In genomic region chr12:99030022-99030421, GRCm38 (mm10) we compare ENCODE assay signal across 25 mouse cellular contexts.
DNase-seq lines count a peak whose midpoint lies in the region; ATAC-seq and TF ChIP-seq lines count a peak whose summit lies in the region.
"Had no signal": no experiment of that assay in that cellular context is flagged by ENCODE, and none has a peak within 500 bp of the region (broad histone marks: within the 10 kb centered on the region; RNA-seq: fewer than 3 reads in every experiment).

No protein-coding gene starts in this region.

- H3K4me2 ChIP-seq in embryonic facial prominence, embryonic 14.5 days (ENCODE audit: low read depth, low read length) = no peak overlapping the region
- H3K4me2 ChIP-seq in midbrain, embryonic 13.5 days (replicated peaks) = no peak overlapping the region
- H3K4me2 ChIP-seq in midbrain, postnatal 0 days (ENCODE audit: low read depth, low read length, poor library complexity, severe bottlenecking) = no peak overlapping the region
- H3K4me2 ChIP-seq: liver, embryonic 15.5 days; lung, embryonic 15.5 days; neural tube, embryonic 12.5 days had no signal

- no peaks in the 10 kb centered on the region for H3K36me3 ChIP-seq in embryonic facial prominence, embryonic 14.5 days (ENCODE audit: control insufficient read depth, insufficient read depth, low read length)
- H3K36me3 ChIP-seq in embryonic facial prominence, embryonic 10.5 days (replicated peaks) = no peaks in the 10 kb centered on the region
- H3K36me3 ChIP-seq in heart, adult 2 months (ENCODE audit: control insufficient read depth, insufficient read depth, low read length) = no peaks in the 10 kb centered on the region
- H3K36me3 ChIP-seq in midbrain, embryonic 13.5 days = no peaks in the 10 kb centered on the region
- H3K36me3 ChIP-seq in midbrain, postnatal 0 days (ENCODE audit: insufficient read depth, low read length) = no peaks in the 10 kb centered on the region
- H3K36me3 ChIP-seq: forebrain, embryonic 10.5 days; heart, embryonic 10.5 days; limb, embryonic 10.5 days; liver, embryonic 15.5 days; lung, embryonic 15.5 days; neural tube, embryonic 12.5 days had no signal

- no peaks in the 10 kb centered on the region for H3K4me1 ChIP-seq in embryonic facial prominence, embryonic 14.5 days (ENCODE audit: control insufficient read depth, insufficient read depth, low read length)
- peaks cover 4% of the 10 kb centered on the region; the same call in 1 of the 2 replicates for H3K4me1 ChIP-seq in embryonic facial prominence, embryonic 10.5 days
- no peaks in the 10 kb centered on the region; the same call in 1 of the 2 replicates for H3K4me1 ChIP-seq in heart, adult 2 months (ENCODE audit: control insufficient read depth, insufficient read depth, low read length)
- H3K4me1 ChIP-seq in midbrain, embryonic 13.5 days (replicated peaks) = peaks cover 22% of the 10 kb centered on the region
- peaks cover 9% of the 10 kb centered on the region; the same call in 1 of the 2 replicates for H3K4me1 ChIP-seq in midbrain, postnatal 0 days (ENCODE audit: insufficient read depth, low read length)
- H3K4me1 ChIP-seq: heart, embryonic 10.5 days; limb, embryonic 10.5 days; liver, embryonic 15.5 days; lung, embryonic 15.5 days; neural tube, embryonic 12.5 days had no signal

- 56% methylated on average over 1 of the region's 1 CpGs for WGBS in embryonic facial prominence, embryonic 14.5 days
- 60% methylated on average over 1 of the region's 1 CpGs for WGBS in embryonic facial prominence, embryonic 10.5 days
- WGBS in heart, adult 2 months = 55% methylated on average over 1 of the region's 1 CpGs
- 50% methylated on average over 1 of the region's 1 CpGs for WGBS in midbrain, embryonic 13.5 days
- WGBS in midbrain, postnatal 0 days = 21% methylated on average over 1 of the region's 1 CpGs

- ATAC-seq in embryonic facial prominence, embryonic 14.5 days (ENCODE audit: low read depth) = peak; percentile 57; the same call in 1 of the 2 replicates
- ATAC-seq in midbrain, embryonic 13.5 days = peak; percentile 58
- ATAC-seq in midbrain, postnatal 0 days (ENCODE audit: low FRiP score) = no peak
- ATAC-seq: inflammation-experienced regulatory T-cells, adult 6 months had no signal

- intact Hi-C loops in heart, adult 2 months (cut with DNase I) = no loop called here

- H3K79me2 ChIP-seq in heart, adult 2 months (replicated peaks; ENCODE audit: control insufficient read depth, insufficient read depth, low read length) = no peaks in the 10 kb centered on the region

- H3K9ac ChIP-seq in embryonic facial prominence, embryonic 14.5 days (ENCODE audit: low read depth, low read length) = no peak overlapping the region
- H3K9ac ChIP-seq in heart, adult 2 months (ENCODE audit: low read depth, low read length) = no peak overlapping the region
- no peak overlapping the region for H3K9ac ChIP-seq in midbrain, embryonic 13.5 days (replicated peaks)
- H3K9ac ChIP-seq in midbrain, postnatal 0 days (replicated peaks; ENCODE audit: low read length, poor library complexity, severe bottlenecking) = no peak overlapping the region
- H3K9ac ChIP-seq: liver, embryonic 15.5 days; lung, embryonic 15.5 days; neural tube, embryonic 12.5 days had no signal

- TF ChIP-seq CTCF in heart, adult 2 months (IDR thresholded peaks at IDR 0.05) = no peak
- TF ChIP-seq CTCF in midbrain, postnatal 0 days (IDR thresholded peaks at IDR 0.05) = no peak

- H3K27ac ChIP-seq in embryonic facial prominence, embryonic 14.5 days (replicated peaks; ENCODE audit: low read depth, low read length) = no peak overlapping the region
- H3K27ac ChIP-seq in embryonic facial prominence, embryonic 10.5 days (replicated peaks) = no peak overlapping the region
- H3K27ac ChIP-seq in heart, adult 2 months = no peak overlapping the region
- H3K27ac ChIP-seq in midbrain, embryonic 13.5 days = no peak overlapping the region
- no peak overlapping the region for H3K27ac ChIP-seq in midbrain, postnatal 0 days (ENCODE audit: low read depth, low read length)
- H3K27ac ChIP-seq: forebrain, embryonic 10.5 days; heart, embryonic 10.5 days; limb, embryonic 10.5 days; liver, embryonic 15.5 days; lung, embryonic 15.5 days; neural tube, embryonic 12.5 days had no signal

- no peak for TF ChIP-seq EP300 in heart, adult 2 months (IDR thresholded peaks at IDR 0.05; ENCODE audit: insufficient read depth, low read depth, low read length)

- DNase-seq in embryonic facial prominence, embryonic 14.5 days (ENCODE audit: low spot score) = no peak
- no peak for DNase-seq in embryonic facial prominence, embryonic 10.5 days (ENCODE audit: low spot score)
- DNase-seq in heart, adult 11 months = peak; percentile 33
- DNase-seq in heart, adult 2 months = no peak
- DNase-seq in midbrain, postnatal 0 days (ENCODE audit: low spot score) = no peak
- DNase-seq in retina, postnatal 1 day = peak; percentile 80
- no peak for DNase-seq in ovary, postnatal 10 days (ENCODE audit: low spot score)
- DNase-seq: adrenal gland, postnatal 14 days; cerebellum, adult 9-10 months; heart, postnatal 4 days; kidney, adult 18-20 months; kidney, postnatal 4 days; layer of hippocampus, adult 9-11 months; liver; lung, postnatal 4 days; right cerebral cortex, postnatal 25 days; spleen, adult 18-20 months had no signal

- TF ChIP-seq POLR2A in heart, adult 2 months (IDR thresholded peaks at IDR 0.05; ENCODE audit: insufficient read depth, low read depth, low read length) = no peak

- H3K27me3 ChIP-seq in embryonic facial prominence, embryonic 14.5 days (replicated peaks; ENCODE audit: control insufficient read depth, insufficient read depth, low read length) = no peaks in the 10 kb centered on the region
- 0 out of 2 replicates have a peak, but pooled peaks cover 16% of the 10 kb centered on the region for H3K27me3 ChIP-seq in embryonic facial prominence, embryonic 10.5 days (replicated peaks; ENCODE audit: low read depth, poor library complexity, severe bottlenecking)
- H3K27me3 ChIP-seq in heart, adult 2 months (ENCODE audit: control insufficient read depth, insufficient read depth, low read length) = no peaks in the 10 kb centered on the region
- H3K27me3 ChIP-seq in midbrain, embryonic 13.5 days = peaks cover 16% of the 10 kb centered on the region
- H3K27me3 ChIP-seq in midbrain, postnatal 0 days (ENCODE audit: insufficient read depth, low read length) = no peaks in the 10 kb centered on the region
- H3K27me3 ChIP-seq: liver, embryonic 15.5 days; lung, embryonic 15.5 days had no signal

- no peaks in the 10 kb centered on the region for H3K9me3 ChIP-seq in embryonic facial prominence, embryonic 14.5 days (ENCODE audit: control insufficient read depth, low read length)
- H3K9me3 ChIP-seq in embryonic facial prominence, embryonic 10.5 days = no peaks in the 10 kb centered on the region
- no peaks in the 10 kb centered on the region for H3K9me3 ChIP-seq in midbrain, embryonic 13.5 days
- H3K9me3 ChIP-seq in midbrain, postnatal 0 days (ENCODE audit: low read length) = no peaks in the 10 kb centered on the region
- H3K9me3 ChIP-seq: forebrain, embryonic 10.5 days; heart, embryonic 10.5 days; limb, embryonic 10.5 days; liver, embryonic 15.5 days; lung, embryonic 15.5 days; neural tube, embryonic 12.5 days had no signal

- H3K4me3 ChIP-seq in embryonic facial prominence, embryonic 14.5 days (ENCODE audit: low read depth, low read length) = no peak overlapping the region
- no peak overlapping the region for H3K4me3 ChIP-seq in embryonic facial prominence, embryonic 10.5 days
- no peak overlapping the region for H3K4me3 ChIP-seq in heart, adult 2 months
- H3K4me3 ChIP-seq in midbrain, embryonic 13.5 days (replicated peaks) = no peak overlapping the region
- H3K4me3 ChIP-seq in midbrain, postnatal 0 days (ENCODE audit: low read depth, low read length) = no peak overlapping the region
- H3K4me3 ChIP-seq: forebrain, embryonic 10.5 days; heart, embryonic 10.5 days; limb, embryonic 10.5 days; liver, embryonic 15.5 days; lung, embryonic 15.5 days; neural tube, embryonic 12.5 days had no signal

Comparison
In these comparisons a context has a peak if more than half of its experiments do, and no peak if none do; other contexts are left out.
1. DNase-seq: peak in heart, adult 11 months (single experiment) and retina, postnatal 1 day (single experiment); none in embryonic facial prominence, embryonic 14.5 days (single experiment), embryonic facial prominence, embryonic 10.5 days (single experiment), heart, adult 2 months (0 of 2), midbrain, postnatal 0 days (single experiment) and ovary, postnatal 10 days (single experiment).